Mouse (Mus musculus): ENCODE results near the gene Tgm3. TPM values are rescaled to one million over a fixed set of nuclear protein-coding genes. Genes with fewer than 3 reads are reported as not detected.

Tgm3 gene
- not detected in 2 replicates for polyA plus RNA-seq (2015; fragmentation: Nextera tagmentation; extraction: Ambion mirVana)

- ATAC-seq (ENCODE audit: extremely low read depth, insufficient number of reproducible peaks, low FRiP score, low TSS enrichment), result no peak
- Histone ChIP-seq H3K36me3 (no peaks in the 10 kb centered on the region), H3K27me3 (replicated peaks) (no peaks in the 10 kb centered on the region), H3K27ac (replicated peaks) (no peak within 1 kb of the TSS), H3K4me1 (no peaks in the 10 kb centered on the region), H3K9me3 (no peaks in the 10 kb centered on the region), H3K4me3 (no peak within 1 kb of the TSS), H3K4me2 (no peak within 1 kb of the TSS), H3K9ac (no peak within 1 kb of the TSS)
- 41% methylated on average over 7 of the region's 7 CpGs for whole genome bisulfite sequencing
Measured at GRCm38 (mm10) chr2:130012026-130012425, at the start of gene Tgm3. TSS of gene Tgm3 (plus strand) at chr2:130012349.

GRCm38 (mm10) chr2:129980608-129981007, 31.5 kb upstream of the Tgm3 start:
- H3K27me3 ChIP-seq (replicated peaks), result peaks cover 5% of the 10 kb centered on the region; the same call in 1 of the 2 replicates
- no peak overlapping the region for H3K4me3 ChIP-seq
- H3K9ac ChIP-seq, result no peak overlapping the region
- 83% methylated on average over 4 of the region's 4 CpGs for WGBS
- no peak overlapping the region for H3K4me2 ChIP-seq
- H3K9me3 ChIP-seq, result no peaks in the 10 kb centered on the region
- H3K27ac ChIP-seq (replicated peaks), result no peak overlapping the region
- 0 out of 2 replicates have a peak, but pooled peaks cover 3% of the 10 kb centered on the region for H3K4me1 ChIP-seq
- no peaks in the 10 kb centered on the region for H3K36me3 ChIP-seq
- no peak for ATAC-seq (ENCODE audit: extremely low read depth, insufficient number of reproducible peaks, low FRiP score, low TSS enrichment)

- Histone ChIP-seq H3K36me3 (no peaks in the 10 kb centered on the region), H3K27ac (replicated peaks) (no peak overlapping the region), H3K9ac (no peak overlapping the region), H3K4me1 (no peaks in the 10 kb centered on the region), H3K27me3 (replicated peaks) (no peaks in the 10 kb centered on the region), H3K4me2 (no peak overlapping the region), H3K4me3 (no peak overlapping the region), H3K9me3 (no peaks in the 10 kb centered on the region)
- ATAC-seq (ENCODE audit: extremely low read depth, insufficient number of reproducible peaks, low FRiP score, low TSS enrichment), result no peak
- WGBS, result 82% methylated on average over 6 of the region's 6 CpGs
Measured at GRCm38 (mm10) chr2:129987527-129988045, 24.6 kb upstream of the Tgm3 start.

- Histone ChIP-seq H3K4me3 (no peak overlapping the region), H3K9ac (no peak overlapping the region), H3K36me3 (no peaks in the 10 kb centered on the region), H3K27me3 (replicated peaks) (no peaks in the 10 kb centered on the region), H3K4me1 (no peaks in the 10 kb centered on the region), H3K9me3 (no peaks in the 10 kb centered on the region), H3K27ac (replicated peaks) (no peak overlapping the region), H3K4me2 (no peak overlapping the region)
- ATAC-seq (ENCODE audit: extremely low read depth, insufficient number of reproducible peaks, low FRiP score, low TSS enrichment), result no peak
- WGBS, result 65% methylated on average over 2 of the region's 2 CpGs
Measured at GRCm38 (mm10) chr2:129989646-129990045, 22.5 kb upstream of the Tgm3 start.

GRCm38 (mm10) chr2:129994468-129994867, 17.7 kb upstream of the Tgm3 start:
- no peak for ATAC-seq (ENCODE audit: extremely low read depth, insufficient number of reproducible peaks, low FRiP score, low TSS enrichment)
- Histone ChIP-seq H3K4me2 (no peak overlapping the region), H3K27ac (replicated peaks) (no peak overlapping the region), H3K4me1 (peaks cover 6% of the 10 kb centered on the region; the same call in 1 of the 2 replicates), H3K9ac (no peak overlapping the region), H3K27me3 (replicated peaks) (no peaks in the 10 kb centered on the region), H3K9me3 (no peaks in the 10 kb centered on the region), H3K4me3 (no peak overlapping the region), H3K36me3 (no peaks in the 10 kb centered on the region)
- 73% methylated on average over 3 of the region's 3 CpGs for WGBS

GRCm38 (mm10) chr2:129998476-129998875, 13.7 kb upstream of the Tgm3 start:
- WGBS, result 78% methylated on average over 7 of the region's 7 CpGs
- no peaks in the 10 kb centered on the region for H3K9me3 ChIP-seq
- H3K36me3 ChIP-seq, result no peaks in the 10 kb centered on the region
- H3K9ac ChIP-seq, result no peak overlapping the region
- peaks cover 14% of the 10 kb centered on the region for H3K4me1 ChIP-seq
- no peak for ATAC-seq (ENCODE audit: extremely low read depth, insufficient number of reproducible peaks, low FRiP score, low TSS enrichment)
- H3K4me3 ChIP-seq, result no peak overlapping the region
- H3K27ac ChIP-seq (replicated peaks), result no peak overlapping the region
- H3K27me3 ChIP-seq (replicated peaks), result no peaks in the 10 kb centered on the region
- no peak overlapping the region for H3K4me2 ChIP-seq

GRCm38 (mm10) chr2:129999296-129999695, 12.9 kb upstream of the Tgm3 start:
- Histone ChIP-seq H3K4me2 (no peak overlapping the region), H3K9ac (no peak overlapping the region), H3K27ac (replicated peaks) (no peak overlapping the region), H3K4me3 (no peak overlapping the region), H3K27me3 (replicated peaks) (no peaks in the 10 kb centered on the region), H3K4me1 (peaks cover 22% of the 10 kb centered on the region), H3K36me3 (no peaks in the 10 kb centered on the region), H3K9me3 (no peaks in the 10 kb centered on the region)
- 74% methylated on average over 4 of the region's 4 CpGs for WGBS
- ATAC-seq (ENCODE audit: extremely low read depth, insufficient number of reproducible peaks, low FRiP score, low TSS enrichment), result no peak

GRCm38 (mm10) chr2:130000601-130001000, 11.5 kb upstream of the Tgm3 start:
- peaks cover 25% of the 10 kb centered on the region for H3K4me1 ChIP-seq
- WGBS, result 89% methylated on average over 3 of the region's 3 CpGs
- no peaks in the 10 kb centered on the region for H3K36me3 ChIP-seq
- H3K9ac ChIP-seq, result no peak overlapping the region
- H3K4me2 ChIP-seq, result no peak overlapping the region
- H3K4me3 ChIP-seq, result no peak overlapping the region
- ATAC-seq (ENCODE audit: extremely low read depth, insufficient number of reproducible peaks, low FRiP score, low TSS enrichment), result no peak
- H3K27ac ChIP-seq (replicated peaks), result no peak overlapping the region
- H3K9me3 ChIP-seq, result no peaks in the 10 kb centered on the region
- H3K27me3 ChIP-seq (replicated peaks), result no peaks in the 10 kb centered on the region

GRCm38 (mm10) chr2:130004046-130004445, 8.1 kb upstream of the Tgm3 start:
- Histone ChIP-seq H3K4me3 (no peak overlapping the region), H3K4me2 (no peak overlapping the region), H3K27me3 (replicated peaks) (no peaks in the 10 kb centered on the region), H3K36me3 (no peaks in the 10 kb centered on the region), H3K9ac (no peak overlapping the region), H3K27ac (replicated peaks) (no peak overlapping the region; the same call in 1 of the 2 replicates), H3K4me1 (peaks cover 19% of the 10 kb centered on the region), H3K9me3 (no peaks in the 10 kb centered on the region)
- ATAC-seq (ENCODE audit: extremely low read depth, insufficient number of reproducible peaks, low FRiP score, low TSS enrichment), result no peak
- 39% methylated on average over 4 of the region's 4 CpGs for WGBS

- Histone ChIP-seq H3K36me3 (no peaks in the 10 kb centered on the region), H3K4me2 (no peak overlapping the region), H3K27me3 (replicated peaks) (no peaks in the 10 kb centered on the region), H3K9ac (no peak overlapping the region), H3K9me3 (no peaks in the 10 kb centered on the region), H3K4me3 (no peak overlapping the region), H3K4me1 (peaks cover 2% of the 10 kb centered on the region), H3K27ac (replicated peaks) (no peak overlapping the region)
- no peak for ATAC-seq (ENCODE audit: extremely low read depth, insufficient number of reproducible peaks, low FRiP score, low TSS enrichment)
- WGBS, result 77% methylated on average over 2 of the region's 2 CpGs
Measured at GRCm38 (mm10) chr2:130009371-130009770, 2.8 kb upstream of the Tgm3 start.

GRCm38 (mm10) chr2:130013646-130014045, 1.5 kb downstream of the Tgm3 start:
- no peak overlapping the region for H3K27ac ChIP-seq (replicated peaks)
- H3K36me3 ChIP-seq, result no peaks in the 10 kb centered on the region
- no peak for ATAC-seq (ENCODE audit: extremely low read depth, insufficient number of reproducible peaks, low FRiP score, low TSS enrichment)
- H3K9me3 ChIP-seq, result no peaks in the 10 kb centered on the region
- H3K4me2 ChIP-seq, result no peak overlapping the region
- no peaks in the 10 kb centered on the region for H3K27me3 ChIP-seq (replicated peaks)
- no peaks in the 10 kb centered on the region for H3K4me1 ChIP-seq
- no peak overlapping the region for H3K4me3 ChIP-seq
- H3K9ac ChIP-seq, result no peak overlapping the region

GRCm38 (mm10) chr2:130015196-130015595, 3.0 kb downstream of the Tgm3 start:
- H3K4me2 ChIP-seq, result no peak overlapping the region
- no peaks in the 10 kb centered on the region for H3K9me3 ChIP-seq
- no peak overlapping the region for H3K27ac ChIP-seq (replicated peaks)
- ATAC-seq (ENCODE audit: extremely low read depth, insufficient number of reproducible peaks, low FRiP score, low TSS enrichment), result no peak
- H3K9ac ChIP-seq, result no peak overlapping the region
- no peaks in the 10 kb centered on the region for H3K36me3 ChIP-seq
- no peaks in the 10 kb centered on the region for H3K27me3 ChIP-seq (replicated peaks)
- 0 out of 2 replicates have a peak, but pooled peaks cover 5% of the 10 kb centered on the region for H3K4me1 ChIP-seq
- no peak overlapping the region for H3K4me3 ChIP-seq
- 85% methylated on average over 2 of the region's 2 CpGs for WGBS

Data from heart, embryonic 13.5 days (tissue).